Mouse (Mus musculus) left cerebral cortex, adult 9 months (tissue): Measurements from ENCODE around the gene Ppef2.

Experiments used
- DNase-seq, 2 experiments: peaks; one replicate each; pipeline ENCODE4 v3.0.0; 2022; ENCODE audit warnings: low spot score in 2 of 2

Gene Ppef2

DNA sequence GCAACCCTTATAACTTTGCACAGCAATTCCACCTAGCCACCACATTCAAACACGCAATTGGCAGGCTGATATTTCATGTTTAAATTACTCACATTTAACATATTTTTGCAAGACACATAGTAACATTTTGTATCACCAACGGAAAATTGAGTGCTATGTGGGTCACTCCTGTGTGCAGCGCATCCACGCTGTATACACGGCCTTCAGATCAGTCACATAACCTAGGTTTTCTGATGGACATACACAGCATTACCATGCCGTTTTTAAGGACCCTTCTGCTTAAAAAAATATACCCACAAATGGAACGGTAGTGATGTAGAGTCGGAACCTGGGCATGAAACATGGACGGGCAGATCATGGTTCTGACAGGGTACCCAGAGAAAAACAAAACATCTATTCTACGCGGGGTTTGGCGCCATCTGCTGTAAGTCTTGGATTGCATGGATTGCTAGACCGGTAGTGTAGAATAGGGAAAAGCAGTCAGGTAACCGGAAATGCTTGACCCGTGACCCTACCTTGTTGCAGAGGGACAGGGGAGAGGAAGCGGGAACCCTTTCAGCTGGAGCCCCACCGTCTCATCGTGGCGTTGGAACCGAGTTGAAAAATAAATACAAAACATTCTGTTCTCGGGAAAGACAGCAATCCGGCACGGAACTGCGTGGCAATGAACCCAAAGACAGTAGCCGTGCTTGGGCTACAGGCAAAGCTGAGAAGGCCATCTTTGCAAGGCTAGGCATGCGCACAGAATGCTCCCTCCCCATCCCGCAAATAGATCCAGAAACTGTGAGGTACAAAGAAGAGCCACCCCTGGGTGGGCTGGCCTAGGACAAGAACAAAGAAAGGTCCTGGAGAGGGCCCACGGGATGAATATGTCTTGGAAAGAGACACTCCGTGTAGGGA, 16.5 kb downstream of the Ppef2 start:
- DNase-seq = peak; percentile 15 to 85

DNA sequence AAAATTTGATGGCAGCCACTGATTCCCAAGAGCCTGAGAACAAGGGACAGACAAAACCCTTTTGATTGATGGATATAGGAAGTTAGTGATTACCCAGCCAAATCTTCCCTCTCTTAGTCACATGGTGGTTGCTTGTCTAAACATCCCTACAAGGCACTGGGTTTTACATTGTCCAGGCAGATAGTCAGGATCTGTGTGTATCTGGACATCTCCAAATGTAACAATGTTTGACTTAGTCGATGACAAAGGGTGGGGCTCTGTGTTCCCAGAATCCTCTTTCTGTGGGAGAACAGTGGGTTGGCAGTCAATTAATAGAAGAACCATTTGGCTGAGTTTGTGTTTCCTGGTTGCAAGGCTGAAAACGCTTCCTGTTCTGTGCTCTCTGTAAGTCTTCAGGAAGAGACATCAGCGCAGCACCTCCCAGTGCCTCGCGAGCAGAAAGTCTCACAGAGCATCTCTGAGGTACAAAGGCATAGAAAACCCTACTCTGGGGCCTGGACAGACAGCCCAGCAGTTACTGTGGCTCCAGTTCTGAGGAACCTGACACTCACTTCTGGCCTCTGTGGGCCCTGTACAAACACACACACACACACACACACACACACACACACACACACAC, 21.0 kb downstream of the Ppef2 start:
- no peak for DNase-seq

DNA sequence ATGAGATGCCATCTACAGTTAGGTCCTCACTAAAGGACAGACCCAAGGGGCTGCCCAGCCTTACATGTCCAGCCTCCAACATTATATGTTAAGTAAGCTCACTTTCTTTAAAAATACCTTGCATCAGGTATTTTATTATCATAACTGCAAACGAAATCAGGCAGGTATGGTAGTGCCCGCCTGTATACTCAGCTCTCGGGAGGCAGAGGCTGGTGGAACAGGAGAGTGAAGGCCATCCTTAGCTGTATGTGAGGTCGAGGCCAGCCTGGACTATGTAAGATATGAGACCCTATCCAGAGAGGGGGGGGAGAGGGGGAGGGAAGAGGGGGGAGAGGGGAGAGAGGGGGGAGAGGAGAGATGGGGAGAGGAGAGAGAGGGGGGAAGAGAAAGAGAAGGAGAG, 22.7 kb downstream of the Ppef2 start:
- DNase-seq = no peak

DNA sequence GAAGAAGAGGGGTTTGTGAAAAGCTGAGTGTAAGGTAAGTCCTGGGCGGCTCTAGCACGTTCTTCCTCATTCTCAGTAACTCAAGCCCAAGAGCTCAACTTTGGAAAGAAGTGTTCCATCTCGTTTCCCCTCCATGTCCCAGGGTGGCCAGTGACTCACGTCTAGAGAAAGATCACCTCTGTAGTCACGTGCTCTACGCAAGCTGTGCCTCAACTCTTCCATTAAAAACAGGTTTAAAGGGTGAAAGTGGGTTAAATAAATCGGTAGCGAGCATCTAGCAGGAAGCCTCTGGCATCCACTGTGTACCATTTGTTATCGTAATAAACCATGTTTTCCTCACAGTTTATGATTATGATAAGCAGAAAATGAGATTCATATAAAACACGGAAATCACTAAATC, 24.2 kb downstream of the Ppef2 start:
- DNase-seq = no peak

DNA sequence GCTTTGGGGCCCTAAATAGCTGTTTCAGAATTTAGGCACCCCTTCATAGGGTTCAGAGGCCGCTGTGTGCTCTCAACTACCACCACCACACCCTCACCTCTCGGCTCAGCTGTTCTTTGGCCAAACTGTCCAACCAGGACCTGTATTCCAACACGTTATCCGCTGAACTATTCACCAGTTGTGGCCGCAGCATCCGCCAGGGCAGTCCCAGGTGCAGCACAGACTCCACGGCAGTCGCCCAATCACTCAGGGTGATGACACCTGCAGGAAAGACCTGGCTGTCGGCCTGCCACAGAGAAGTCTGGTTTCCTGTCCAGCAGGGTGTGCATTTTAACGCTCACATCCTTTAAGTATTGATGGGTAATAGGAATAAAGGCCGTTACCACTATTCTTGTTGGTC, 25.8 kb downstream of the Ppef2 start:
- DNase-seq = no peak

DNA sequence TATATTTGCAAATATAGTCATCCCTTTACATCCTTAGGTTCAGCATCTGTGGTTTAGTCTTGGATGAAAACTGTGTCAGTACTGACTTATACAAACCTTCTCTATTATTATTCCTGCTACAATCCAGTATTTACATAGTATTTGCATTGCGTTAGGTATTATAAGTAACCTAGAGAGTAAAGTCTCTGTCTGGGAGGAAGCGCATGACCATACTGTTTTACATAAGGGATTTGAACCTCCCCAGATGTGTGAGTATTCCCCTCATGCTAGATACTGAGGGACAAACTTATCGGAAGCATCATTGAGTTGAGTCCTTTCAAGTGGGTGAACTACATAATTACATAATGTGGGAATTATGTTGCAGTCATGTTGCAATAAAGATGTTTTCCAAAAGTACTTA, 26.6 kb downstream of the Ppef2 start:
- DNase-seq = no peak

DNA sequence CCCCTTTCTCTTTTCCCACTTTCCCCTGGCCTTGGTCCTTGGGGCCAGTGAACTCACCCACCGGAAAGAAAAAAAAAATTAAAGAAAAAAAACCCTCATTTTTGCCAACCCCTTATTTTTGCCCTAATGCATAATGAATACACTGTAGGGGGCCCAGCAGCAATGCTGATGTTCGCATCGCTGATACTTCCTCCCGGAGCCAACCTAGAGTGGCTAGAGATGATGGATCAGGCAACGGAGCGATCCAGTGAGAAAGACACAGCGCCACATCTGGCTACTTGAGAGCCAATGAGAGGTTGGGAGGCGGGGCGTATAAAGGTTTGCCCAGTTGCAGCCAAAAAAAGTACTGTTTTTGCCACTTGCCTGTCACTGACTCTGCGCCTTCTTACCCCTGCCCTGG, 27.3 kb downstream of the Ppef2 start:
- DNase-seq = no peak

DNA sequence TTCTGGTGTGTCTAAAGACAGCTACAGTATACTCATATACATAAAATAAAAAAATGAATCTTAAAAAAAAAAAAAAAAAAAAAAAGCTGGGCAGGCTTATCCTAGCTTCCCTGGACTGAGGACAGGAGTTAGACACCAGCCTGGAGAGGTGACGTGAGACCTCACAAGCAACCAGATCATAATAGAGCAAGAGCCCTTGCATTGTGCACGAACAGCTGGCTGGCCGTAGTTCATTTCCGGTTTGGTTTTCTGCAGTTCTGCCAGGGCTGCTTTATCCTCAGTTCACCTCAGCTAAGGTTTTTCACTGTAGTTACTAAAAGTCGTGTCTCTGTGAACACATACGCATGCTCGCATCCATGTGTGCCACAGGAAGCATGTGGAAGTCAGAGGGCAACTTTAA, 28.3 kb downstream of the Ppef2 start:
- DNase-seq = no peak

DNA sequence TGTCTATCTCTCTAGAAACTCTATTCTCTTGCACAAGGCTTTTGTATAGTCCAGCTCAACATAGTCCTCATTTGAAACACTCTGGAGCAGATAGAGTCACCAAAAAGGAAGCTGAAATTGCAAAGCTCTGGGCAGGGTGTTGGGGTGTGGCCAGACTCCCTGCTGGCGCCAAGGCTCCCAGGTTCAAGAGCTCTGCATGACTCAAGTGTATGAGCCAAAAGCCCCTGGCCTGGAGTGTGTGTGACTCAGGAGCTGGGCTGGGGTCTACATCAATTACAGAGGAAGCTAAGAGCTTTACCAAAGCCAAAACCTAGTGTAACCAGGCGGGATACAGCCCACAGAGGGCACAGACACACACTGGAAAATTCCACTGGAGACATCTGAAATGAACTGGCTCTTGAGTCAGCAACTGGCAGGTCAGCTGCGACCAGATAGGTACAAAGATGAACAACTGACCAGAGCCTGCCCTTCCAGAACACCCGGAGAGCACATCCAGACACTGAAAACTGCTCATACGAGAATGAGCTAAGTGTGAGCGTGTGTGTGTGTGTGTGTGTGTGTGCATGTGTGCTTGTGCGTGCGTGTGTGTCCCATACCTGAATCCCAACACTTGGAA, 35.7 kb downstream of the Ppef2 start:
- DNase-seq = no peak

DNA sequence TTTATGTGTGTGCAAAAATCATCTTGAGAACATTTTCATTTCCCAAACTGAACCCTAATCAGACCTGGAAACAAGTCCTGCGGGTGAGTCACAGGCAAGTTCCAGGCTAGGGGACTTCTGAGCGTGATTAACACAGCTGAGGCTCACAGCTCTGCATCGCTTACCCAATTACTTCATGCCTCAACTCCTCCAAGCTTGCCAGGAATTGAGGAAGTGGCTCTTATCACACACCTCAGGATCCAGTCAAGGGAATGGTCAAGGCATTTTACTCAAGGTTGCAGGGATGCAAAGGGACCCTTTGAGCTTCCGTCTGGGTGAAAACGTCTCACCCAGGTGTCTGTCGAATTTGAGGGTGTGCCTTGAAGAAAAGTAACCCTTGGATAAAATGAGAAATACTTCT, 36.3 kb downstream of the Ppef2 start:
- DNase-seq = no peak

DNA sequence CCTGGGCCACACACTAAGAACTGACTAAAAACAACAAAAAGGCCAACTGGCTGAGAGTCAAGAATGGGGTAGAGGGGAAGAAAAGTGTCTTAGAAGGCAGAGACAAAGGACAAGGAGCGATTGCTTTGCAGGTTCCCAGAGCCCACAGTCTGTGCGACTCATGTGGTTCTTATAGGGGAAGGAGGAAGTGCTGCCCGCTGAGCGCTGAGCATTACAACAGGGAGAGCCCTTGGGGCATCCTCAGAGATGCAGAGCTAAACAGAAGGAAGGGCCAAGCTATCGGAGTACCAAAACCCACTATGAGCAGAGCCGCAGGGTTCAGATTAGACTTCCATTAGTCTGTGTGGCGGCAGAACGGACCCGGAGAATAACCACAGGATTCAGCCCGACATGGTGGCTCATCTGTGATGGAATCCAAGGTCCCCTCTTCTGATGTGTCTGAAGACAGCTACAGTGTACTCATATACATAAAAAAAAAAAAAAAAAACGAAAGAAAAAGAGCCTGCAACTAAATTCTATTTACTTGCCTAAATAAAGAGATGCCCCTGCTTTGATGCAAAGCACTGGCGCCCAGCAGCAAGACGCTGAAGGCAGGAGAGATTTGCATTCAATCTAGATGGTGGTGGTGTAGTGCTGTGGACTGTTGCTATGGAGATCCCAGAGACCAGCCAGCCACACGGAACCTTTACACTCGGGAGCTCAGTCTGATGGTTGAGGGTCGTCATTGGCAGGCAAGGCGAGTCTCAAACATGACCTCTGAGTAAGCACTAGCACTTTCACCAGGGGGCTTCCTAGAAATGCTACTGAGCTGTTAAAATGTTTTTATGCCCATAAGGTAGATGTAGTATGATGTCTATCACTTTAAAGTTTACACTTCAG, 36.9 kb downstream of the Ppef2 start:
- no peak for DNase-seq

DNA sequence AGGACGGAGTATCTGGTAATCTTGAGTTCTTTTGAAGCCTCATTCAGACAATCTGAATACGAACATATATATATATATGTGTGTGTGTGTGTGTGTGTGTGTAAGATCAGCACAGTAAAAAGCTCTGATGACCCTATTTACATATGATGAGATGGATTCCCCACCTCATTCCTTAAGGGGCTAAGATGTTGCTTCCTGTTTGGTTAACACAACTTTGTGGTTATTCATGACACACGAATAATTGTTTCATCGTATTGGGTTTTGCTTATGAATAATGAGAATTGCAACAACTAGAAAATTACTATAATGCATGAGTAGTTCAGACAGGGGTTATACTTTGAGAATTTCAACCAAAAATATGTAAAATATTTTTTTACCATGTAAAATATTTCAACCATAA, 40.8 kb downstream of the Ppef2 start, which contains the start of gene U90926:
Gene U90926 (minus strand): TSS at position 101 of the 400 bp plus-strand sequence.
- no peak for DNase-seq

DNA sequence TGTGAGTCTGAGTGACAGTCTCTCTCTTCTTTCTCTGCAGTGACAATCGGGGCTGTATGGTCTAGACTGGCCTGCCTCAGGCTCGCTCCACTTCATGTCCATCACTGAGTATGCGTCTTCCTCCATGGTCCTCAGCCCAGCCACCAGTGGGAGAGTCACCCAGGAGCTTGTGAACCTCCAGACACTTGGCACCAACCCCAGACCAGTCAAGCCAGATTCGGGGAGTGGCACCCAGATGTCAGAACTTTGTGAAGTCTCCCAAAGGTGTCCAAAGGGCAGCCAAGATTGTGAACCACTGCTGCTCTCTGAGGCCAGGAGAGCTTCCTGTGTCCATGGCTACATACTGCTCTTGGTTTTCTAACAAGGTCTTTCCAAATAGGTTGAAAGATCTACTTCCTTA, 43.8 kb downstream of the Ppef2 start:
- no peak for DNase-seq

DNA sequence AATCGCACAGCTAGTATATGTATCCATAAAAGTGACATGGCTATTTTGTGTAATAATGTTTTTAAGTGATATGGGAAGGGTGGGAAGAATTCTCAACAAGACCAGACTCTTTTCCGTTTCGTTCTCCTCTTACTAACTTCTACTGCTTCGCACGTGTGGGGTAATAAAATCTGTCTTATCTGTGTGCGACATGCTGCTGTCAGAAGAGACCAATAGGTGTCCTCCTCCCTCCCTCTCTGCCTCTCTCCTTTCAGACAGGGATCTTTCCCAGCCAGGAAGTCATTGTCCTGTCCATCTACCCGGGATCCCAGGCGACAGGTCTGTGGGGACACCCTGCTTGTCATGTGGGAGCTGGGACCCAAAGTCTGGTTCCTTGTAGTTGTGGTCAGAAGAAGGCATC, 45.9 kb downstream of the Ppef2 start:
- DNase-seq = no peak

DNA sequence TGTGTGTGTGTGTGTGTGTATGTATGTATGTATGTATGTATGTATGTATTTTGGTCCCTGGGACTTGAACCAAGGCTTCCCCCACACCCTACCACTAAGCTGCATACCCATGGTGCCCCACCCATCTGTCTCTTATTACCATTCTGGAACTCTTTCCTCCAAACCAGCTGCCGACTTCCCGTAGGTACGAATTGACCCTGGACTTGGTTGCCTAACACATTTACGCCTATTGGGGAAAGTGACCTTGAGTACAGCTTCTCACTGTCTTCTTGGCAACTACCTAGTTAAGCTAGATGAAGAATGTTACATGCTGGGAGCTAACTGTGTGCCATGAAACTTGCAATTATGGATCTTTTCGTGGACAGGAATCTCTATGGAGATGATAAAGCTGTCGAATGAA, 50.0 kb downstream of the Ppef2 start:
- DNase-seq = no peak

DNA sequence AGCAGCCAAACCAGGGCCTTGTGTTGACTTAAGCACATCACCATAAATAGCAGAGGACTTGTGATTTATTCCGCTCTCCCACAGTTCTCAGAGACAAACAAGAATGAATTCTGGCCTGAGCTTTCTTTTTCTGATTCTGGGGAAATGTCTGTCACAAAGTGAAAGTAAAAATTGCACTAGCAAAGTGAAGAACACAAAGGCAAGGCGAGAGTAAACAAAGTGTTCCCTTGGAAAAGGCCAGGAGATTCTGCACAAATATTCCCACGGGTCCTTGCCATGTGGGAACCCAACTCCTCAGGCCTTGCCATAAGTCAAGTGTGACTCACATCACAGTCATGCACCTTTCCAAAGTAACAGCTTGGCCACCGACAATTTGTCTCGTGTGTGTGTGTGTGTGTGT, 50.4 kb downstream of the Ppef2 start:
- no peak for DNase-seq

DNA sequence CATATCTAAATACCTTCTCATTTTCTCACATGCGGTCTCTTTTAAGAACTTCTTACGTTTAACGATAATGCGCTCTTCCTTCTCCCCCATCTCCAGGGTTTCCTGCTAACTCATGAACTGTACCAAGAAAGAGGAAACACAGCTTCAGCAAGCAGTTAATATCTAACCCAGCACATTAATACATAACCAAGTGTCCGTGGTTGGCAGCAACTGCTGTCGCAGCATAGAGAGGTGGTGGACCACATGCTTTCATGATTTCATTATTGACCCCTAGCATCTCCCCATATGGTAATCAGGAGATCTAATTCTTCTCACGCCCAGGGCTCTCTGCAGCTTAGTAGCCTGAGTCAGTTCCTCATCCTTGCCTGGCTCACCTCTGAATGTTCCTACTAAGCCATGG, 50.9 kb downstream of the Ppef2 start:
- no peak for DNase-seq

DNA sequence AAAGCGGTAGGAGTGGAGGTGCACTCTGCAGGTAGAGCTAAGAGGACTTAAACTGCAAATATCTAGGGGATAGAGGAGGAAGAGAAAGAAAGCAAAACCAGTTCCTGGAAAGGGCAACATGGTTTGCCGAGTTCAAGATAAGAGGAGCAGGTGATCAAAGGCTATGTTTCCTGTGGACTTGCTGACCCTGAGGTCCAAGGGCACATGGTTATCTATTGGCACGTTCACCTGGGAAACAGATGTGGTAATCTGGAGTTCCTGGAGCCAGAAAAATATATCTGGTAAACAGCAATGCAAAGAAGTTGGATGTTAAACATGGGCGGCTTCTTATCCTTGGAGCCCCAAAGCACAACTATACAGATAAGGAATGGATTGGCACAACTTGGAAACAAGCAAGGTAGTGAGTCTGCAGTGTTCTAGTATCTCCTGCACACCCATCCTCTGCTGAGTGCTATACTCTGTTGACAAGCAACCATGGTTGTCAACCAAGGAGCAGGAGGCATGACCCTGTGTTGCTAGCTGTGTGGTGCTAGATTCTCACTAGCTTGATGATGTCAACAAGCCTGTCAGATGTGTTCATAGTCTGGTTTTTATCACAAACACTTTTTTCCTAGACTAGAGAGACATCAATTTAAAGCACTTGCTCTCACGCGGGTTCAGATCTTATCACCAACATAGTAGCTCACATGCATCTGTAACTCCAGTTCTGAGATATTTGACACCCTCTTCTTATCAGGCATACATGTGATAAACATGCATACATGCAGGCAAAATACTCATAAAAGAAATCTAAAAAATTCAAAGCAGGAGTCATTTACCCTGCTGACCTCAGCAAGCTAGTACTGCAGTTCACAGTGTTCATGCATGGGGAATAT, 51.7 kb downstream of the Ppef2 start:
- DNase-seq = no peak

DNA sequence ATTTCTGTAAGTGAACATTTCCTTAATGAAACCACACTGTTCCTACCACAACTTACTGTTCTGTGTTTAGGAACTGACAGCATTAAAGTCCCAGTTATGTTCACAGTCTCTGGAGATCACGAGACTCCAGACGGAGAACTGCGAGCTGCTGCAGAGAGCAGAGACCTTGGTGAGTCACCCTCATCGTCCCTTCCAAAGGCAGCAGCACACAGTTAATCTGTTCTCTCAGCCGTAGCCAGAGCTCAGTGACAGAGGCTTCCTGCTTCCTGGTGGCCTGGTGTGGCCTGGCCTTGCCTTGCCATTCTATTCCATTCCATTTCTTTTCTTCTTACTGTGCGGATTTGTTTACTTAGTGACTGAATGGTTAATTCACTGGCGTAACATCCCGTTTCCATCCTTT, 57.8 kb downstream of the Ppef2 start:
- DNase-seq = no peak

DNA sequence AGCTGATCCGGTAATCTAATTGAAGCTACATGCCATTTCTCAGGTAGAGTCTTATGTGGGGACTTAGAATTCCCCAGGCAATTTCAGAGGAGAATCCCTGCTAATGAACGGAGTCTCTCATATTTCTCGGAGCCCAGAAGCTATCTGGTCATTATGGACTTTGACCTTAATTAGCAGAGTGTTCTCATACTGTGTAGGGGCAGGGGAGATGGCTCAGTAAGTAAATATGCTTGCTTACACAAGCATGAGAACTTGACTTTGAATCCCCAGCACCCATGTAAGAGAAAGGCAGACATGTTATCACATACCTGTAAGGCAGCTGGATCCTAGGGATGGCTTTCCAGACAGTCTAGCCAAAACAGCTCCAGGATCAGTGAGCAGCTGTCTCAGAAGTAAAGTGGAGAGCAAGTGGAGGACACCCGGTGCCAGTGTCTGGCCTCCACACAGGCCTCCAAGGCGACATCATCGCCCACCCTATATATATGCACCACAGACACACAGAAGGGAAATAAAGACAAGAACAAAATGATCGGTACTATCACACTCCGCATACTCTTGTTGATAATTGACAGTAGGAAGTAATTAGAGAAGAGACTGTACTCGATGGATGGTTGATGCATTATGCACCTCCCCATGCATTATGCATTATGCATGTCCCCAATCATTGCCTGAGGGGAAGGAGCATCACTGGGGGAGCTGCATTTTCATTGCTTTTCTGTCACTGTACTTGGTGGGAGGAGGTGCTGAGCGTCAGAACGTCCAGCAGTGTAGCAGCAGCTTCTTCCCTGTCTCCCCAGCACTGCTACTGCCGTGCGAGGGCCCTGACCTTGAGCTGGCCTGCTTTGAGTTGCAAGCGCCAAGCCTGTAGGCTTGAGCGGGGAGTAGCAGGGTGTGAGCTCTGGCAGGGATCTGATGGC, 58.9 kb downstream of the Ppef2 start:
- no peak for DNase-seq
